Mouse (Mus musculus) heart, adult 2 months (tissue): ENCODE results near the gene Zfp987.
"Not testable (repeated sequence)": the region's sequence is repeated elsewhere in the genome, so short reads cannot be mapped to it uniquely, and the experiment has no call there.

Experiments used
- CTCF ChIP-seq: fragments of 200-600 bp; IDR thresholded peaks from 2 replicates; pipeline ENCODE4 v1.8.1; 2022; ENCODE audit warnings: antibody characterized with exemption, mild to moderate bottlenecking, moderate library complexity
- POLR2A ChIP-seq: fragments of 200-500 bp; IDR thresholded peaks from 2 replicates; pipeline ENCODE4 v1.6.1; 2011; ENCODE audit warnings: mild to moderate bottlenecking, low read depth, low read length, control low read depth; ENCODE audit not compliant: insufficient read depth

GRCm38 (mm10) chr4:146173378-146174226 is 76.5 kb downstream of the Zfp987 start:
- not testable (repeated sequence) for TF ChIP-seq CTCF, POLR2A
